Mouse (Mus musculus) right cerebral cortex, adult 18-20 months (tissue): ENCODE results near the gene Anapc7.
"Not testable (repeated sequence)": the region's sequence is repeated elsewhere in the genome, so short reads cannot be mapped to it uniquely, and the experiment has no call there.

Experiments
- DNase-seq: peaks from one replicate; pipeline ENCODE4 v3.0.0; 2022; ENCODE audit warnings: mixed read lengths

The Anapc7 gene

GRCm38 (mm10) chr5:122452194-122452593 is 30.7 kb downstream of the Anapc7 start:
- no peak for DNase-seq

DNA sequence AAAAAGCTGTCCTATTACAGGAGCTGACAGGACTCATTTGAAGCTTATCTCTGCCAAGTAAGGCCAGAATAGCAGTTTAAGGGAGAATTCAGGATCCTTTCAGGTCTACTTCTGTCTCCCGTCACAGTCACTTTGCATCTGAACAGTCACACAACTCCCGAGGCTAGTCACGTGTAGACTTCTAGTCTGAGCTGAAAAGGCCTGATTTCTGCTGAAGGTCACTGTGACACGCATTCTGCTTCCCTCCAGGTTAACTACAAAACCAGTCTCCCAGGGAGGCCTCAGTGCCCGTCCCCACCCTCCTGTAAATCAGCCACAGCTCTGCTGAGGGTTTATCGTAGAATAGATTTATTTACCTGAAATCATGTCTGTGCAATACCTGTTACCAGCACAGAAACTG is 31.7 kb downstream of the Anapc7 start:
- DNase-seq: no peak

DNA sequence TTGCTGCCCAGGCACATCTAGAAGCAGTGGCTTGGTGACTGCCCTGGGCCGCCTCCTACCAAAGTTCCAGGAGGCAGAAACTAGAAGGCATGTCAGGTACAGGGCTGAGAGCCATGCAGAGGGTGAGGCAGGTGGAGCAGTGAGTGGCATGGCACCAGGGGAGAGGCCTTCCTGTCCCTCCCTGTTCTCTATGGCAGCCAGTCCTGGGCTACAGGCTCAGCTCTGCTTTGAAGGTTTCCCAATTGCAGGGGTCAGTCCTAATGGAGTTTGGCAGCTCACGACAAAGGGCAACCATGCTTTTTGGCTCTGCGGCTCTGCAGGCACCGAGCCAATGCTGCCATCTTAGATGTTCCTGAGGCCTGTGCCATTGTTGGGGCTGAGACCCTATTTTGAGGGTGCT is 32.9 kb downstream of the Anapc7 start:
- no peak for DNase-seq

GRCm38 (mm10) chr5:122454883-122455282 is 33.4 kb downstream of the Anapc7 start:
- DNase-seq: no peak

DNA sequence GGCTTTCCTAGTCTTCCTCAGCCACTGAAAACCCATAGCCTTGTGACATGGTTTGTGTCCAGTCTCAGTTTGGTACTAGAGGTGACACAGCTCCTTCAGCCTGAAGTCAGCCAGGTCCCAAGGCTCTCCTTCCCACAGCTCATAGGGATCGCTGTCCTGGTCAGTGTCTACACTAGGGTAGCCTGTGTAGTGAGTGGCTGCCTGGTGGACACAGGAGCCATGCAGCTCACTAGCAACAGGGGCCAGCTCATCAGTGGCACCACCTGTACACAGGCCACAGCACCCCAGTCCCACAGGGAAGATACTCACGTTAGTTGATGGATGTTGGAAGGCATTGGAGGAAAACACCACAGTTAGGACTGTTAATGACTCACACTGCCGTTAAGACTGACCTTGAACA is 34.1 kb downstream of the Anapc7 start:
- DNase-seq: no peak

GRCm38 (mm10) chr5:122457054-122457453 is 35.6 kb downstream of the Anapc7 start:
- DNase-seq: not testable (repeated sequence)

DNA sequence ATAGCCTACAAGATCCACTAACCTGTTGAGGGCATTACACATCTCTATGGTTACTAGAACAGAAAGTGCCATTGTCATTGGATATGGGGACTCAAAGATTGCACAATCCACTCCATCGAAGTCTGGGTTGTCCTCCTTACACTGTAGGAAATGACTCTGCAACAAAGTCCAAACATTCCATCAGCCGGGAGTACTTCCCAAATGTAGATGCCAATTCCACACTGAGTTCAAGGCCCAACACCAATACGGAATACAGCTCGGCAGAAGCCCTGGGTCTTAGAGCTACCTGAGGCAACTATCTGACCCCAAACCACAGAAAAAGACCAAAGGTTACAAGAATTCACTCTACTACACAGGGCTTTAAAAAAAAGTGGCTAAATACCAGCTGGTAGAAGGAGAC is 36.6 kb downstream of the Anapc7 start:
- no peak for DNase-seq

GRCm38 (mm10) chr5:122459335-122459734 is 37.8 kb downstream of the Anapc7 start:
- no peak for DNase-seq

GRCm38 (mm10) chr5:122460656-122461055 is 39.2 kb downstream of the Anapc7 start:
- no peak for DNase-seq

DNA sequence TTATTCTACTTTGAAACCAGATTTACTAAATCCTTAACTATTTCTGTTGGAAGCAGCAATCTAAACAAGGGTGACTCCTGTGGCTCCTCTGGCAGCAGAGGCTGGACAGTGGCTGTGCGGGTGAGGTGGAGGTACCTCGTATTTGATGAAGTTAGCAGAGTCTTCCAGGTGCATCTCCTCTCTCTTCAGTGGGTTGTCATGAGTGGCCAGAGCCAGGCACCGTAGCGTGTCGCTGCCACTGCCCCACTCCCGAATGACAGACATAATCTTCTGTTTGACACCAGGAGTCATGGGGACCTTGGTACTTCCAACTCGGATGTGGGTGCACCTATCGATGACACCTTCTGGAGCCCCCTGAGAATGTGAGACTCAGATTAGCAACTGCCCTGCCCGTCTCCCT is 39.9 kb downstream of the Anapc7 start:
- DNase-seq: no peak

GRCm38 (mm10) chr5:122471658-122472057 is 50.2 kb downstream of the Anapc7 start:
- DNase-seq: no peak

DNA sequence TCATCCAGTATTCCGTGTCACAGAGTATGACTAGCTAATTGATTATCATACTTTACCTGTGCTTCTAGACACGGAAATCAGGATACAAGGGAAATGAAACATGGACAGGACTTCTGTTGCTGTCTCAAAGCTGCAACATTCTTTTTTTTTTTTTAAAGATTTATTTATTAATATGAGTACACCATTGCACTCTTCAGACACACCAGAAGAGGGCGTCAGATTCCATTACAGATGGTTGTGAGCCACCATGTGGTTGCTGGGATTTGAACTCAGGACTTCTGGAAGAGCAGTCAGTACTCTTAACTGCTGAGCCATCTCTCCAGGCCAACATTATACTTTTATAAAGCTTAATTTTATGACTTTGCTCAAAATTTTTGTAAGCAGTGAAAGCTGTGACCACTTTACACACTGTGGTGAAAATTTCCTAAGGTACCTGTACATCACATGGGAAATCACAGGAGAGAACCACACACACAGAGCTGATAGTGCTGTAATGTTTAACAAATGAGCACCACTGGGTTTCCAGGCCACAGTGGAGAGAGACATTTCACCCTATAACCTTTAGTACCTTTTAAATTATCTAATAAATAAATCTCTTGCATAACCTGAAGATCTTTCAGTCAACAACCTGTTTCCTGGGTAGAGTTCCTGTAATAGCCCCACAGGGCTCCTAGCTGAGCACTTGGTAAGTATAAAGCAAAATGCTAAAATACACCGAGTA is 53.3 kb downstream of the Anapc7 start:
- no peak for DNase-seq

DNA sequence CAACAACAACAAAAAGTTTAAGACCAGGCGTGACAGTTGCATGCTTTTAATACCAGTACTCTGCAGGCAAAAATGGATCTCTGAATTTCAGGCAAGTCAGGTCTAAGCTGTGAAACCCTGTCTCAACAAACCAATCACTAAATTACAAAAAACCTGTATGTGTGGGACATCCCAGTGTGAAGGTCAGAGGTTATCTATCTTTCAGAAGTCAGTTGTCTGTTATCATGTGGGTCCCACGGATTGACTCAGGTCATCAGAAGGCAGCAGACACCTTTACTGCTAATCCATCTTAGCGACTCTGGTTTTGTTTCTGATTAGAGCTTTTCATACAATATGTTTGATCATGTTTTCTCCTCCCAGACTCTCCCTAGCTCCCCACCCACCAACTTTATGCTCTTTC is 54.6 kb downstream of the Anapc7 start:
- DNase-seq: no peak

DNA sequence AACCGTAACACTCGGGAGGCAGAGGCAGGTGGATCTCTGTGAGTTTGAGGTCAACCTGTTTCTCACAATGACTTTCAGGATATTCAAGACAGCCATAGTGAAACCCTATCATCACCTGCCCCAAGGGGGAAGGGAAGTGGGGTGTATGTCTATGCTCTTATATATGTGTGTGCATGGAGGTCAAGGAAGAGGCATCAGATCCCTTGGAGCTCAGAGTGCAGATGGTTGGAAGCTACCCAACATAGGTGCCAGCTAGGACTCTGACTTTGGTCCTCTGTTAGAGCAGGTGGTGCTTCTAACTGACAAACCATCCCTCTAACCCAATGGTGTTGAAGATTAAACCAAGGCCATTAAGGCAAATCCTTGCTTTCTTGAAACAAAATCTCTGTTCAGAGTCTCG is 56.0 kb downstream of the Anapc7 start:
- DNase-seq: no peak

- no peak for DNase-seq
Measured at GRCm38 (mm10) chr5:122479131-122479530, 57.6 kb downstream of the Anapc7 start.

GRCm38 (mm10) chr5:122481844-122482243 is 60.4 kb downstream of the Anapc7 start:
- no peak for DNase-seq

DNA sequence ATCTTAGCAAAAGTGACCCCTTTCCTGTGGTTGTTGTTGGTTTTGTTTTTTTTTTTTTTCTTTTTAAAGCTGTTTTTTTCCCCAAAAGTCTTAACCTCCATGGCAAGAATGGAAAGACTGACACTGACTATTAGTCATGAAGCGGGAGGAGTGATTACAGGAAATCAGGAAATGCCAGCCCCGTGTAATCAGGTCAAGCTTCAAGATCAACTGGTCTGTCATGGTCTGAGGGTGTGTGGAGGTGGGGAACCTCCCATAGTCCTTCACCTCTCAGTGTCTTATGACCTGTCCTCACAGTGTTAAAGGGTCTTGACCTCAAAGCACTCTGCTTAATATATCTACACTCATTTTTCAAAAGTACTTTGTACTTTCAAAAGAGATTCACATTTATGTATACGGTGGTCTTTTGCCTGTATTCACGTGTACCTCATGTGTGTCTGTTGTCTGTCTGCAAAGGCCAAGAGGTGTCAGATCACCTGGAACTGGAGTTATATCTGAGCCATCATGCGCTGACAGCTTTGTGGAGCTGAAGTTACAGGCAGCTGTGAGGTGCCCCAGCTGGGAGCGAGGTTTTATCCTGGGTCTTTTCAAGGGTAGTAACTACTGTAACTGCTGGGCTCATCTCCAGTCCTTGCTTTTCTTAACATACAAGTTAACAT is 61.4 kb downstream of the Anapc7 start:
- no peak for DNase-seq

DNA sequence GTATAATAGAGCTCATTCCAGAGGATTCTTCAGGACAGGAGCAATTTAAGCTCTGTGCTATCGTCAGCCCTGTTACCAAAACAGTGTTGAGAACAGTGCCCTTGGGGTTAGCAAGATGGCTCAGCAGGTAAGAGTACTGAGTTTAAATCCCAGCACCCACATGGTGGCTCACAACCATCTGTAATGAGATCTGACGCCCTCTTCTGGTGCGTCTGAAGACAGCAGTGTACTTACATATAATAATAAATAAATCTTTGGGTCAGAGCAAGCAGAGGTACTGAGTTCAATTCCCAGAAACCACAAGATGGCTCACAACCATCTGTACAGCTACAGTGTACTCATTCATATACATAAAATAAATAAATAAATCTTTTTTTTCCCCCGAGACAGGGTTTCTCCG is 64.8 kb downstream of the Anapc7 start:
- not testable (repeated sequence) for DNase-seq

GRCm38 (mm10) chr5:122487825-122488224 is 66.3 kb downstream of the Anapc7 start:
- no peak for DNase-seq

DNA sequence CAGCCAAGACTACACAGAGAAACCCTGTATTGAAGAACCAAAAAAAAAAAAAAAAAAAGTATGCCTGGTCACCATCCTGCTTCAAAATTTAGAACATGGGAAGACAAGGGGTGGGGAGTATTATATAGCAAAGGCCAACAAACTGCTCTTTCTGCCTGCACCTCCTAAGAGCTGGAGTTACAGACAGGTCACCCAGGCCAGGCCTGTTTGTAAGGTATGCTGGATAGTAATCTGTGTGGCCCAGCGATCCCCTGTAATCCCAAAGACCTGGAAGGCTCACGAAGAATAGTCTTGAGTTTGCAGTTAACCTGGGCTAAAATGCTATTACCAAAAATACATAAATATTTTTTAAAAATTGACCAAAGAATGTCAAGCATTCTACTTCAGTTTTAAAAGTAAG is 68.7 kb downstream of the Anapc7 start:
- no peak for DNase-seq

DNA sequence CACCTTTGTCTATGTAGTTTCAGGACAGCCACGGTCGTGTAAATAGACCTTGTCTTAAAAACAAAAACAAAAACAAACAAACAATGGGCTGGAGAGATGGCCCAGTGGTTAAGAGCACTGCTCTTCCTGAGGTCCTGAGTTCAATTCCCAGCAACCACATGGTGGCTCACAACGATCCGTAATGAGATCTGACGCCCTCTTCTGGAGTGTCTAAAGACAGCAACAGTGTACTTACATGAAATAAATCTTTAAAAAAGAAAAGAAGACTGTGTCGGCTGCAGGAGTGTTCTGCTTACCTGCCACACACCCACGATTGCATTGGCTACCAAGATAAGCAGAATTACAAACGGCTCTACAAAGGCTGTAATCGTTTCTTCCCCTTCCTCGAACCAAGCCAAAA is 69.9 kb downstream of the Anapc7 start:
- no peak for DNase-seq

GRCm38 (mm10) chr5:122493035-122493434 is 71.5 kb downstream of the Anapc7 start:
- DNase-seq: no peak

DNA sequence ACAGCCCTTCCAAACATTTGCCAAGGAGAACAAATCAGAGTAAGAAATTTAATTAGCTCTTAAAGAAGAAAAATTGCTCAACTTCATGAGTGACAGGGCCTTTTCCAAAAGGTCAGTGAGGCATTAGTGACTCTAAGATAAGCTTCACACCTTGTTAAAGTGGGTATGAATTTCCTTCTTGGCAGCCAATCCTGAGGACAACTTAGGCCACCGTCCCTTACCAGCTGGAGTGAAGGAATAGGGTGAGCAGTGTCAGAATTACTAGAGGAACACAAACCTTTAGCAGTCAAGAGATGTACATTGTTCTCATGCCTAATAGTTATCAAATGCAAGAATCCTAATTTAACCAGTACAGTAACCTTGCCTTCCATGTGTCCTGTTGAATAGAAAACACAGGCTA is 73.0 kb downstream of the Anapc7 start:
- no peak for DNase-seq
